18 mouse cellular contexts compared by ENCODE assay signal in genomic region chrX:10258260-10258659, GRCm38 (mm10). TPM values are rescaled to one million over a fixed set of nuclear protein-coding genes. Genes with fewer than 3 reads are reported as not detected.
"Had no signal": no experiment of that assay in that cellular context is flagged by ENCODE, and none has a peak within 500 bp of the region (broad histone marks: within the 10 kb centered on the region; RNA-seq: fewer than 3 reads in every experiment).

No protein-coding gene starts in this region.

- H3K4me1 ChIP-seq: limb, embryonic 13.5 days; midbrain, embryonic 12.5 days; neural tube, embryonic 13.5 days had no signal

- ATAC-seq: midbrain, embryonic 16.5 days had no signal

- H3K27me3 ChIP-seq: limb, embryonic 13.5 days; midbrain, embryonic 12.5 days; neural tube, embryonic 13.5 days had no signal

- H3K4me2 ChIP-seq: limb, embryonic 13.5 days; midbrain, embryonic 12.5 days; neural tube, embryonic 13.5 days had no signal

- H3K9me3 ChIP-seq: limb, embryonic 13.5 days; midbrain, embryonic 12.5 days; neural tube, embryonic 13.5 days had no signal

- DNase-seq: kidney, postnatal 10 days; kidney, postnatal 4 days; left cerebral cortex, postnatal 4 days; lung, adult 2 months; retina, postnatal 1 day; right cerebral cortex, postnatal 25 days; thymus, postnatal 36 days had no signal

- H3K27ac ChIP-seq: layer of hippocampus, adult 2 months; limb, embryonic 13.5 days; liver, embryonic 14.5 days; midbrain, embryonic 12.5 days; neural tube, embryonic 13.5 days had no signal

- H3K9ac ChIP-seq: limb, embryonic 13.5 days; liver, embryonic 14.5 days; midbrain, embryonic 12.5 days; neural tube, embryonic 13.5 days had no signal

- H3K36me3 ChIP-seq: limb, embryonic 13.5 days; midbrain, embryonic 12.5 days; neural tube, embryonic 13.5 days had no signal

- H3K4me3 ChIP-seq: layer of hippocampus, adult 2 months; limb, embryonic 13.5 days; midbrain, embryonic 12.5 days; neural tube, embryonic 13.5 days had no signal

RNA-seq across cellular contexts. Expression of gene Otc, which starts 6.2 kb away (rescaled TPM):
- total RNA-seq: layer of hippocampus, adult 2 months; layer of hippocampus, postnatal 10 days; left cerebral cortex, postnatal 10 days; left cerebral cortex, postnatal 4 days; megakaryocyte-erythroid progenitor cell, adult 5-6 weeks had no signal
- polyA plus RNA-seq: kidney, embryonic 14.5 days; limb, embryonic 13.5 days; midbrain, embryonic 12.5 days; midbrain, embryonic 16.5 days; neural tube, embryonic 13.5 days; thymus, postnatal 0 days had no signal
